Mouse (Mus musculus) MEL (cell line): ENCODE results near the gene Htr5b.

ENCODE experiments used
- CHD1 ChIP-seq: IDR thresholded peaks from 2 replicates; pipeline ENCODE4 v1.6.1; 2012; ENCODE audit warnings: low read depth, mild to moderate bottlenecking, inconsistent platforms, low read length, improper control_type of control experiment
- CTCF ChIP-seq, 3 experiments: IDR thresholded peaks in 2 of 3; conservative IDR thresholded peaks in 1 of 3; 2 replicates each; pipeline ENCODE4 v1.5.1; 2011 to 2012; ENCODE audit warnings: low read length in 3 of 3, low read depth in 2 of 3, mild to moderate bottlenecking in 2 of 3, improper control_type of control experiment in 1 of 3, inconsistent platforms in 1 of 3, mixed read lengths in 1 of 3, moderate library complexity in 1 of 3; ENCODE audit not compliant: control insufficient read depth in 1 of 3, insufficient read depth in 1 of 3, poor library complexity in 1 of 3, severe bottlenecking in 1 of 3
- EP300 ChIP-seq, 2 experiments: IDR thresholded peaks; 2 replicates each; pipeline ENCODE4 v1.6.1; 2011; ENCODE audit warnings: improper control_type of control experiment in 2 of 2, low read length in 2 of 2, low read depth in 1 of 2, mild to moderate bottlenecking in 1 of 2
- NRF1 ChIP-seq: IDR thresholded peaks from 2 replicates; pipeline ENCODE4 v1.6.1; 2014; ENCODE audit warnings: low read depth, mild to moderate bottlenecking, inconsistent platforms, low read length, improper control_type of control experiment, moderate library complexity; ENCODE audit not compliant: poor library complexity, insufficient read depth, severe bottlenecking
- TCF12 ChIP-seq: IDR thresholded peaks from 2 replicates; pipeline ENCODE4 v1.6.1; 2014; ENCODE audit warnings: low read depth, mild to moderate bottlenecking, inconsistent platforms, low read length, improper control_type of control experiment, moderate library complexity
- USF1 ChIP-seq: IDR thresholded peaks from 2 replicates; pipeline ENCODE4 v1.6.1; 2014; ENCODE audit warnings: low read depth, mild to moderate bottlenecking, inconsistent platforms, low read length, improper control_type of control experiment, moderate library complexity

- TF ChIP-seq CTCF (IDR thresholded peaks at IDR 0.05 in 2 of 3, conservative IDR thresholded peaks at IDR 0.05 in 1 of 3; ENCODE audit: control insufficient read depth in 1 of 3, insufficient read depth in 1 of 3, low read depth in 2 of 3, low read length in 3 of 3, poor library complexity in 1 of 3, severe bottlenecking in 1 of 3) (no peak), EP300 (IDR thresholded peaks at IDR 0.05; ENCODE audit: low read depth in 1 of 2, low read length in 2 of 2) (no peak), NRF1 (no peak), CHD1 (no peak), USF1 (no peak), TCF12 (no peak)
Measured at GRCm38 (mm10) chr1:121511186-121511585, 17.1 kb downstream of the Htr5b start.
